Comparison of ENCODE assay signal across 13 mouse cellular contexts in genomic region chr5:86786798-86787197, GRCm38 (mm10). TPM values are rescaled to one million over a fixed set of nuclear protein-coding genes. Genes with fewer than 3 reads are reported as not detected.
"Had no signal": no experiment of that assay in that cellular context is flagged by ENCODE, and none has a peak within 500 bp of the region (broad histone marks: within the 10 kb centered on the region; RNA-seq: fewer than 3 reads in every experiment).

No protein-coding gene starts in this region.

- DNase-seq: retina, postnatal 1 day; right cerebral cortex, adult 18-20 months; right cerebral cortex, postnatal 14 days; right cerebral cortex, postnatal 25 days; right cerebral cortex, postnatal 4 days; spleen, adult 18-20 months; thymus, adult 18-20 months; thymus, adult 2 months; thymus, postnatal 14 days; thymus, postnatal 25 days; thymus, postnatal 36 days; thymus, postnatal 4 days had no signal

RNA-seq across cellular contexts. Expression of gene Tmprss11e, which starts 41.2 kb away (rescaled TPM):
- total RNA-seq: neutrophil, adult 5-6 weeks had no signal
